10 mouse cellular contexts compared by ENCODE assay signal in the genomic region with DNA sequence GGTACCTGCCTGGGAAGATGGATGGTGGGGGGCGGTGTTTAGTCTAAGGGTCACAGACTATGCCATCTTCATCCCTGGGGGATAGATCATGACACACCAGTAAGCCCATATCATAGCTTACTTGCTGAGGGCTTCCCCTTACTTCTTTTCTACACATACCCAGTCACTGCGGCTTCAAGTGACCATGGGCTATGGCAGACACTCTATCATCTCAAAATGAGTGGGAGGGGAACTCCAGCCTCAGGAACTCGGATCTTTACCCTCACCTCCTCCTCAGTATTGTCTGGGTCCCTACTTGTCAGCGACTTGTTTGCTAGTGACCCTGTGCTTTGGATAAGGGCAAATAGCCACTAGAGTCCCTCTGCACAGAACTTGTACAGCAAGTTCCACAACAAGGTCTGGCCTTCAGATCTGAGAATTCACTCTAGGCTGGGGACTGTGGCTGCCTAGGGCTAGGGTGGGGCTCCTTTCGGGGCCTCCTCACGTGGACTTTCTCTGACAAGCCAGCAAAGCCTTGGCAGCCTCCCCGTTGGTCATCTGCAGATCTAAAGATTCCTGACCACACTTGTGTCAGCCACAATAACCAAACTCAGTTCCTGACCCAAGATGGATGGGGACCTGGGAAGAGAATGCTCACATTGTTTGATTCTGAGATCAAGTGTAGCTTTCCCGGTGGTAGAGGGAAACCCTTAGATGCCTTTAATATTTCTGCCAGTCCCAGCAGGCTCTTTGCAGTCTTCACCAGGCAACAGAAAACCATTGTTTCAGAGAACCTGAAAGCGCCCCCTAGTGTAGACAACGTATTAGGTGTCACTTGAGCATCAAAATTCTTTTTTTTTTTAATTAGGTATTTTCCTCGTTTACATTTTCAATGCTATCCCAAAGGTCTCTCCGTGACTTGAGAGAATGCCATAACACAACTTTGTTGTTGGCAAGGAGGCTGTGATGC. TPM values are rescaled to one million over a fixed set of nuclear protein-coding genes. Genes with fewer than 3 reads are reported as not detected.
DNase-seq lines count a peak whose midpoint lies in the region; ATAC-seq and TF ChIP-seq lines count a peak whose summit lies in the region.
"Had no signal": no experiment of that assay in that cellular context is flagged by ENCODE, and none has a peak within 500 bp of the region (broad histone marks: within the 10 kb centered on the region; RNA-seq: fewer than 3 reads in every experiment).

No protein-coding gene starts in this region.

- H3K27ac ChIP-seq in lung, postnatal 0 days (ENCODE audit: low read length) = peak overlapping the region; percentile 76
- H3K27ac ChIP-seq: hindbrain, embryonic 15.5 days had no signal

- H3K4me3 ChIP-seq in lung, postnatal 0 days (ENCODE audit: low read depth, low read length) = no peak overlapping the region
- H3K4me3 ChIP-seq: hindbrain, embryonic 15.5 days had no signal

- H3K27me3 ChIP-seq in lung, postnatal 0 days (replicated peaks; ENCODE audit: insufficient read depth, low read length) = no peaks in the 10 kb centered on the region
- H3K27me3 ChIP-seq: hindbrain, embryonic 15.5 days had no signal

- TF ChIP-seq EP300 in lung, postnatal 0 days (IDR thresholded peaks at IDR 0.05) = no peak

- H3K4me1 ChIP-seq in lung, postnatal 0 days (ENCODE audit: insufficient read depth, low read depth, low read length) = no peaks in the 10 kb centered on the region; the same call in 1 of the 2 replicates

- no peak overlapping the region for H3K9ac ChIP-seq in lung, postnatal 0 days (replicated peaks; ENCODE audit: low read depth)
- H3K9ac ChIP-seq: hindbrain, embryonic 15.5 days had no signal

- peak; percentile 83 for ATAC-seq in lung, postnatal 0 days

- 40% methylated on average over 12 of the region's 12 CpGs for WGBS in lung, postnatal 0 days

- peak; percentile 61 for TF ChIP-seq CTCF in lung, postnatal 0 days (IDR thresholded peaks at IDR 0.05)

- H3K9me3 ChIP-seq in lung, postnatal 0 days (ENCODE audit: low read length) = no peaks in the 10 kb centered on the region
- H3K9me3 ChIP-seq: hindbrain, embryonic 15.5 days had no signal

- peak; percentile 29 for DNase-seq in cerebellum, adult 9-11 months
- DNase-seq in cerebellum, adult 11-12 months = no peak
- DNase-seq in ES-CJ7 (ENCODE audit: low read depth, low spot score) = peak; percentile 57
- DNase-seq in fibroblast of lung, adult 2 months (ENCODE audit: low read depth) = peak; percentile 78
- DNase-seq in lung, postnatal 0 days (ENCODE audit: low spot score) = peak; percentile 79
- no peak for DNase-seq in right cerebral cortex, postnatal 25 days
- DNase-seq in spleen, postnatal 4 days (ENCODE audit: low spot score in 2 of 2) = no peak
- no peak for DNase-seq in testis, postnatal 10 days (ENCODE audit: low spot score)

- no peak overlapping the region for H3K4me2 ChIP-seq in lung, postnatal 0 days (replicated peaks; ENCODE audit: low read depth, low read length)
- H3K4me2 ChIP-seq: hindbrain, embryonic 15.5 days had no signal

- no peaks in the 10 kb centered on the region for H3K36me3 ChIP-seq in lung, postnatal 0 days (ENCODE audit: insufficient read depth, low read length)
- H3K36me3 ChIP-seq: G1E; hindbrain, embryonic 15.5 days had no signal

RNA-seq across cellular contexts. Expression of gene Epb41l4b, which starts 24.0 kb away (rescaled TPM):
- 10.3 and 10.6 TPM in 2 replicates for polyA plus RNA-seq in lung, postnatal 0 days (2015; fragmentation: Nextera tagmentation; extraction: Ambion mirVana)
- polyA plus RNA-seq: G1E had no signal

Comparison
In these comparisons a context has a peak if more than half of its experiments do, and no peak if none do; other contexts are left out.
1. DNase-seq: peak in cerebellum, adult 9-11 months (single experiment), ES-CJ7 (single experiment), fibroblast of lung, adult 2 months (single experiment) and lung, postnatal 0 days (single experiment); none in cerebellum, adult 11-12 months (single experiment), right cerebral cortex, postnatal 25 days (single experiment), spleen, postnatal 4 days (0 of 2) and testis, postnatal 10 days (single experiment).